Mouse (Mus musculus) kidney, adult 2 months (tissue): ENCODE measurements around the gene Prpf6.

ENCODE experiments used
- CTCF ChIP-seq: fragments of 200-500 bp; conservative IDR thresholded peaks from 2 replicates; pipeline ENCODE4 v1.5.1; 2011; ENCODE audit warnings: low read depth, mild to moderate bottlenecking, control low read depth, low read length, moderate library complexity, mixed read lengths; ENCODE audit not compliant: insufficient read depth, insufficient read length
- POLR2A ChIP-seq: fragments of 200-500 bp; IDR thresholded peaks from one replicate; pipeline ENCODE4 v1.6.1; 2011; ENCODE audit warnings: low read depth, low read length, control low read depth

- TF ChIP-seq CTCF (no peak), POLR2A (no peak)
Measured at GRCm38 (mm10) chr2:181593937-181594336, 2.3 kb downstream of the Prpf6 start.
